Mouse (Mus musculus) cortical plate, adult 2 months (tissue): ENCODE measurements at regions not wholly inside any gene's neighbourhood (a gene's known extent, or its start where the extent isn't known, plus 50 kb on each side); places are given as distances from the start of the nearest gene placed in this dataset.

Experiments
- CTCF ChIP-seq: fragments of 200-500 bp; IDR thresholded peaks from 2 replicates; pipeline ENCODE4 v1.5.1; 2011; ENCODE audit warnings: mild to moderate bottlenecking, control low read depth, low read length; ENCODE audit not compliant: insufficient read depth; ENCODE audit errors: extremely low read depth
- POLR2A ChIP-seq: fragments of 200-500 bp; IDR thresholded peaks from 2 replicates; pipeline ENCODE4 v1.6.1; 2011; ENCODE audit warnings: mild to moderate bottlenecking, low read length, control low read depth; ENCODE audit not compliant: insufficient read depth; ENCODE audit errors: extremely low read depth

DNA sequence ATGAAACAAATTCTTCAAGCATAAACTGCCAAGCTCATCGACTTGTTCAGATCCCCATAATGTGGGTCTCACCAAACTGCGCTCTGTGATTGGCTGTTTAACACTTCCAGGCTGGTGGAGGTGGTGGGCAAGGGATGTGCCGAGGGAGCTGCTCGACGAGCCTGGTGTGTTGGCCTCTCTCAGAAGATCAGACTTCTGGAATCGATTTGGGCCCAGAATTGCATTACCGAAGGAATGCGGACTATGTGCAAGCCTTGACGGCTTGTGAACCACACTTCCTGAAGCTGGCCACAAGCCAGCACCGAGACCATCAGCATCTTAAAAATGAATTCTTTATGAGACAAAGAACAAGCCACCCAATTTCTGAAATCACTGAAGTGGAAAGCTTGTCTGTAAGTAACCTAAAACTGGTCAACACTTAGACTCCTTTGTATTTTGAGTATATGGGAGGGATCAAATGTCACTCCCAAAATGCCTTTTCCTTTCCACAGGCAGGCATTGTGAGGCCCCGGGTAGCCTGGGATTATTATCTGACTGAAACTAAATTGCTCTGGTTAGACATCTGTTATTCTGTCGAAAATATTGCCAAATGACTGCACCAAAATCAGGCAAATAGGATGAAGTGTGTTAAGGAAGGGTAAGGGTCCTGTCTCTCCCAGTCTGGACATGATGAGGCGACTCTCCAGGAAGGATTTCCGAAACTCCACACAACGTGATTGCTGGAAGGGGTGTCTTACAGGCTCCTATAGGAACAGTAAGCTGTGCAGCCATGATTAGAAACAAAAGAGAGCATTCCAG, 318.4 kb downstream of the Sorl1 start:
- TF ChIP-seq POLR2A (no peak), CTCF (no peak)
